Mouse (Mus musculus) kidney, embryonic 14.5 days (tissue): ENCODE measurements around the gene Cyp2d11. TPM values are rescaled to one million over a fixed set of nuclear protein-coding genes. Genes with fewer than 3 reads are reported as not detected.

Experiments used
- microRNA-seq: library from miRNA; unstranded; fragments of <30 nt; microRNA quantifications from one replicate; pipeline ENCODE4, GENCODE M21; 2016
- polyA plus RNA-seq: library from polyadenylated mRNA; unstranded; fragments of >200 nt; fragmentation: Nextera tagmentation; extraction: Ambion mirVana; gene quantifications from 2 replicates; pipeline ENCODE4 v1.2.1, GENCODE M21; 2014

The Cyp2d11 gene
- polyA plus RNA-seq, 1 experiment from 2014 or later: not detected

Small RNA genes within 50 kb of the gene (microRNA-seq; reads per million reads assigned to microRNA genes)
- not detected for gene Gm25990
- gene Gm27331: not detected
- gene Mir7684: not detected

Other genes with a start within 250 kb of the Cyp2d11 start
- 76.9 and 114 TPM in 2 replicates for gene Srebf2, start 246.8 kb downstream of the Cyp2d11 start, polyA plus RNA-seq
- gene Shisa8, start 181.2 kb downstream of the Cyp2d11 start, polyA plus RNA-seq: 0.80 and 1.1 TPM in 2 replicates
- gene Tnfrsf13c, start 169.7 kb downstream of the Cyp2d11 start, polyA plus RNA-seq: 0.12 and 0.13 TPM in 2 replicates
- gene Cenpm, start 149.3 kb downstream of the Cyp2d11 start, polyA plus RNA-seq: 83.3 and 116 TPM in 2 replicates
- gene 1500009C09Rik, start 141.6 kb downstream of the Cyp2d11 start, polyA plus RNA-seq: not detected in 2 replicates
- 8.6 and 15.8 TPM in 2 replicates for gene Sept3, start 119.1 kb downstream of the Cyp2d11 start, polyA plus RNA-seq
- 0.23 and 0.65 TPM in 2 replicates for gene Wbp2nl, start 95.1 kb downstream of the Cyp2d11 start, polyA plus RNA-seq
- 43.6 and 57.3 TPM in 2 replicates for gene Naga, start 55.1 kb downstream of the Cyp2d11 start, polyA plus RNA-seq
- 4.7 and 8.9 TPM in 2 replicates for gene Pheta2, start 55.1 kb downstream of the Cyp2d11 start, polyA plus RNA-seq
- 276 and 306 TPM in 2 replicates for gene Smdt1, start 55.1 kb downstream of the Cyp2d11 start, polyA plus RNA-seq
- gene Ndufa6, start 39.7 kb downstream of the Cyp2d11 start, polyA plus RNA-seq: 396 and 553 TPM in 2 replicates
- 7.0 and 8.2 TPM in 2 replicates for gene Cyp2d22, start 13.8 kb downstream of the Cyp2d11 start, polyA plus RNA-seq
- gene Cyp2d10, start 13.2 kb upstream of the Cyp2d11 start, polyA plus RNA-seq: not detected in 2 replicates
- 0.16 TPM in 1 of 2 replicates, not detected in the other for gene Cyp2d9, start 39.4 kb upstream of the Cyp2d11 start, polyA plus RNA-seq
- gene Cyp2d12, start 161.1 kb upstream of the Cyp2d11 start, polyA plus RNA-seq: not detected in 2 replicates
- gene Cyp2d34, start 226.9 kb upstream of the Cyp2d11 start, polyA plus RNA-seq: not detected in 2 replicates